Mouse (Mus musculus) G1E-ER4 (cell line): ENCODE results near the gene Ccnd1. TPM values are rescaled to one million over a fixed set of nuclear protein-coding genes. Genes with fewer than 3 reads are reported as not detected.

Experiments used
- GATA1 ChIP-seq: IDR thresholded peaks from one replicate; pipeline ENCODE4 v1.8.0; 2012; ENCODE audit warnings: low read length, inconsistent platforms
- polyA plus RNA-seq: library from polyadenylated mRNA; stranded (reverse); fragments of >175 nt; gene quantifications from 2 replicates; pipeline ENCODE4 v1.2.3, GENCODE M21; 2012

Gene Ccnd1
- polyA plus RNA-seq, 1 experiment, result not detected

GRCm38 (mm10) chr7:144895305-144896111 lies 44.2 kb downstream of the Ccnd1 start:
- no peak for TF ChIP-seq GATA1

GRCm38 (mm10) chr7:144894706-144895105 lies 45.0 kb downstream of the Ccnd1 start:
- no peak for TF ChIP-seq GATA1

GRCm38 (mm10) chr7:144894191-144894590 lies 45.5 kb downstream of the Ccnd1 start:
- no peak for TF ChIP-seq GATA1

- TF ChIP-seq GATA1, result no peak
Observed at GRCm38 (mm10) chr7:144892322-144892721, 47.4 kb downstream of the Ccnd1 start.

- TF ChIP-seq GATA1, result no peak
Observed at GRCm38 (mm10) chr7:144891863-144892262, 47.9 kb downstream of the Ccnd1 start.

GRCm38 (mm10) chr7:144888564-144889299 lies 51.0 kb downstream of the Ccnd1 start:
- no peak for TF ChIP-seq GATA1

GRCm38 (mm10) chr7:144887672-144888071 lies 52.1 kb downstream of the Ccnd1 start:
- TF ChIP-seq GATA1, result no peak

GRCm38 (mm10) chr7:144883106-144883505 lies 56.6 kb downstream of the Ccnd1 start:
- no peak for TF ChIP-seq GATA1

Other genes starting within 250 kb of the Ccnd1 start
- 0.79 and 1.7 TPM in 2 replicates for gene Ano1, start 188.0 kb downstream of the Ccnd1 start, polyA plus RNA-seq
- 4.2 and 4.8 TPM in 2 replicates for gene Fgf3, start 101.8 kb downstream of the Ccnd1 start, polyA plus RNA-seq
- gene Fgf4, start 92.6 kb downstream of the Ccnd1 start, polyA plus RNA-seq, result not detected in 2 replicates
- gene Fgf15, start 43.4 kb downstream of the Ccnd1 start, polyA plus RNA-seq, result 2.3 and 2.7 TPM in 2 replicates
- gene LTO1, start 24.8 kb downstream of the Ccnd1 start, polyA plus RNA-seq, result 20.1 and 35.2 TPM in 2 replicates